Mouse (Mus musculus): Measurements from ENCODE around the gene Lgals9. TPM values are rescaled to one million over a fixed set of nuclear protein-coding genes. Genes with fewer than 3 reads are reported as not detected.

The Lgals9 gene
- 100 to 1,000 TPM in 16 of 26 experiments, 10 to 100 TPM in 10; 33.3 to 371 (median 145) TPM for total RNA-seq (2018; cell fraction: chromatin; rRNA removed)
- total RNA-seq (2018; cell fraction: cytosol; rRNA removed): 100 to 1,000 TPM; 260 to 946 (median 518) TPM
- total RNA-seq (2018; cell fraction: nucleus; rRNA removed): 100 to 1,000 TPM in 21 of 26 experiments, 10 to 100 TPM in 5; 76.4 to 409 (median 272) TPM
- polyA plus RNA-seq (2018): 323 to 421 TPM (median 415 TPM) in 3 replicates

- H3K27ac ChIP-seq: peak within 1 kb of the TSS; percentile 89
- 0% methylated on average over 10 of the region's 10 CpGs for WGBS (ENCODE audit: missing documents)
- peaks cover 58% of the 10 kb centered on the region for H3K79me2 ChIP-seq (ENCODE audit: inconsistent target)
- no peaks in the 10 kb centered on the region; the same call in 1 of the 2 replicates for H3K36me3 ChIP-seq (ENCODE audit: inconsistent target)
- H3K4me3 ChIP-seq (ENCODE audit: inconsistent target): peak within 1 kb of the TSS; percentile 96
Measured at GRCm38 (mm10) chr11:78984483-78985177, at the start of gene Lgals9. Lgals9 (minus strand) TSS chr11:78984946.

- Histone ChIP-seq H3K4me3 (ENCODE audit: inconsistent target) (no peak overlapping the region), H3K27ac (no peak overlapping the region), H3K79me2 (ENCODE audit: inconsistent target) (no peaks in the 10 kb centered on the region), H3K36me3 (ENCODE audit: inconsistent target) (no peaks in the 10 kb centered on the region)
- WGBS (ENCODE audit: missing documents): 21% methylated on average over 11 of the region's 11 CpGs
Measured at GRCm38 (mm10) chr11:79033636-79034035, 48.9 kb upstream of the Lgals9 start.

GRCm38 (mm10) chr11:79033021-79033420, 48.3 kb upstream of the Lgals9 start:
- Histone ChIP-seq H3K36me3 (ENCODE audit: inconsistent target) (no peaks in the 10 kb centered on the region), H3K79me2 (ENCODE audit: inconsistent target) (no peaks in the 10 kb centered on the region), H3K4me3 (ENCODE audit: inconsistent target) (no peak overlapping the region), H3K27ac (no peak overlapping the region)
- WGBS (ENCODE audit: missing documents): 92% methylated on average over 10 of the region's 12 CpGs

- Histone ChIP-seq H3K79me2 (ENCODE audit: inconsistent target) (no peaks in the 10 kb centered on the region), H3K4me3 (ENCODE audit: inconsistent target) (no peak overlapping the region), H3K36me3 (ENCODE audit: inconsistent target) (0 out of 2 replicates have a peak, but pooled peaks cover 4% of the 10 kb centered on the region), H3K27ac (no peak overlapping the region)
- 87% methylated on average over 5 of the region's 5 CpGs for WGBS (ENCODE audit: missing documents)
Measured at GRCm38 (mm10) chr11:79031452-79031746, 46.7 kb upstream of the Lgals9 start.

GRCm38 (mm10) chr11:79030570-79031451, 46.1 kb upstream of the Lgals9 start:
- Histone ChIP-seq H3K36me3 (ENCODE audit: inconsistent target) (0 out of 2 replicates have a peak, but pooled peaks cover 4% of the 10 kb centered on the region), H3K27ac (no peak overlapping the region), H3K79me2 (ENCODE audit: inconsistent target) (no peaks in the 10 kb centered on the region), H3K4me3 (ENCODE audit: inconsistent target) (no peak overlapping the region)
- 85% methylated on average over 18 of the region's 19 CpGs for WGBS (ENCODE audit: missing documents)

GRCm38 (mm10) chr11:79023751-79024150, 39.0 kb upstream of the Lgals9 start:
- Histone ChIP-seq H3K79me2 (ENCODE audit: inconsistent target) (no peaks in the 10 kb centered on the region), H3K27ac (peak overlapping the region; percentile 39), H3K4me3 (ENCODE audit: inconsistent target) (no peak overlapping the region), H3K36me3 (ENCODE audit: inconsistent target) (0 out of 2 replicates have a peak, but pooled peaks cover 4% of the 10 kb centered on the region)
- WGBS (ENCODE audit: missing documents): 47% methylated on average over 6 of the region's 6 CpGs

- Histone ChIP-seq H3K79me2 (ENCODE audit: inconsistent target) (no peaks in the 10 kb centered on the region), H3K4me3 (ENCODE audit: inconsistent target) (no peak overlapping the region), H3K27ac (peak overlapping the region; percentile 39), H3K36me3 (ENCODE audit: inconsistent target) (0 out of 2 replicates have a peak, but pooled peaks cover 4% of the 10 kb centered on the region)
- WGBS (ENCODE audit: missing documents): 7% methylated on average over 7 of the region's 7 CpGs
Measured at GRCm38 (mm10) chr11:79023342-79023741, 38.6 kb upstream of the Lgals9 start.

- no peaks in the 10 kb centered on the region for H3K79me2 ChIP-seq (ENCODE audit: inconsistent target)
- H3K36me3 ChIP-seq (ENCODE audit: inconsistent target): 0 out of 2 replicates have a peak, but pooled peaks cover 4% of the 10 kb centered on the region
- H3K27ac ChIP-seq: peak overlapping the region; percentile 39
- H3K4me3 ChIP-seq (ENCODE audit: inconsistent target): no peak overlapping the region
- 20% methylated on average over 4 of the region's 4 CpGs for WGBS (ENCODE audit: missing documents)
Measured at GRCm38 (mm10) chr11:79022836-79023235, 38.1 kb upstream of the Lgals9 start.

- no peaks in the 10 kb centered on the region for H3K79me2 ChIP-seq (ENCODE audit: inconsistent target)
- H3K4me3 ChIP-seq (ENCODE audit: inconsistent target): no peak overlapping the region
- H3K27ac ChIP-seq: no peak overlapping the region
- 94% methylated on average over 19 of the region's 21 CpGs for WGBS (ENCODE audit: missing documents)
- H3K36me3 ChIP-seq (ENCODE audit: inconsistent target): no peaks in the 10 kb centered on the region
Measured at GRCm38 (mm10) chr11:79020535-79021045, 35.8 kb upstream of the Lgals9 start.

- H3K36me3 ChIP-seq (ENCODE audit: inconsistent target): no peaks in the 10 kb centered on the region
- no peaks in the 10 kb centered on the region for H3K79me2 ChIP-seq (ENCODE audit: inconsistent target)
- no peak overlapping the region for H3K4me3 ChIP-seq (ENCODE audit: inconsistent target)
- WGBS (ENCODE audit: missing documents): 75% methylated on average over 17 of the region's 17 CpGs
- no peak overlapping the region for H3K27ac ChIP-seq
Measured at GRCm38 (mm10) chr11:79019839-79020534, 35.2 kb upstream of the Lgals9 start.

- Histone ChIP-seq H3K79me2 (ENCODE audit: inconsistent target) (no peaks in the 10 kb centered on the region), H3K36me3 (ENCODE audit: inconsistent target) (no peaks in the 10 kb centered on the region), H3K27ac (no peak overlapping the region), H3K4me3 (ENCODE audit: inconsistent target) (no peak overlapping the region)
- 48% methylated on average over 11 of the region's 11 CpGs for WGBS (ENCODE audit: missing documents)
Measured at GRCm38 (mm10) chr11:79018954-79019704, 34.4 kb upstream of the Lgals9 start.

- WGBS (ENCODE audit: missing documents): 4% methylated on average over 7 of the region's 7 CpGs
- H3K36me3 ChIP-seq (ENCODE audit: inconsistent target): no peaks in the 10 kb centered on the region
- H3K79me2 ChIP-seq (ENCODE audit: inconsistent target): no peaks in the 10 kb centered on the region
- H3K27ac ChIP-seq: 0 out of 2 replicates have a peak overlapping the region, but pooled peaks have one; percentile 1
- no peak overlapping the region for H3K4me3 ChIP-seq (ENCODE audit: inconsistent target)
Measured at GRCm38 (mm10) chr11:79017161-79017606, 32.4 kb upstream of the Lgals9 start.

GRCm38 (mm10) chr11:79016236-79016635, 31.5 kb upstream of the Lgals9 start:
- H3K36me3 ChIP-seq (ENCODE audit: inconsistent target): no peaks in the 10 kb centered on the region
- 91% methylated on average over 12 of the region's 12 CpGs for WGBS (ENCODE audit: missing documents)
- no peak overlapping the region for H3K27ac ChIP-seq
- no peak overlapping the region for H3K4me3 ChIP-seq (ENCODE audit: inconsistent target)
- no peaks in the 10 kb centered on the region for H3K79me2 ChIP-seq (ENCODE audit: inconsistent target)

All from macrophage (primary cell).